Mouse (Mus musculus): ENCODE measurements around the gene Uncx. TPM values are rescaled to one million over a fixed set of nuclear protein-coding genes. Genes with fewer than 3 reads are reported as not detected.
"Not testable (repeated sequence)": the region's sequence is repeated elsewhere in the genome, so short reads cannot be mapped to it uniquely, and the experiment has no call there.

Gene Uncx
- polyA plus RNA-seq, 1 experiment from 2014 or later: 18.8 TPM

GRCm38 (mm10) chr5:139575054-139575453 is 31.8 kb downstream of the Uncx start:
- WGBS: 85% methylated on average over 9 of the region's 9 CpGs
- peaks cover 34% of the 10 kb centered on the region for H3K27me3 ChIP-seq (ENCODE audit: low read depth, poor library complexity, severe bottlenecking)
- peaks cover 16% of the 10 kb centered on the region; the same call in 1 of the 2 replicates for H3K9me3 ChIP-seq (replicated peaks)
- peaks cover 13% of the 10 kb centered on the region for H3K4me1 ChIP-seq
- DNase-seq (ENCODE audit: low spot score): no peak
- H3K4me3 ChIP-seq: no peak overlapping the region
- H3K36me3 ChIP-seq: no peaks in the 10 kb centered on the region
- no peak overlapping the region for H3K27ac ChIP-seq (replicated peaks)

- WGBS: 37% methylated on average over 27 of the region's 27 CpGs
- Histone ChIP-seq H3K27me3 (ENCODE audit: low read depth, poor library complexity, severe bottlenecking) (peaks cover 73% of the 10 kb centered on the region), H3K9me3 (replicated peaks) (peaks cover 12% of the 10 kb centered on the region; the same call in 1 of the 2 replicates), H3K36me3 (no peaks in the 10 kb centered on the region), H3K4me3 (no peak overlapping the region; the same call in 1 of the 2 replicates), H3K4me1 (peaks cover 37% of the 10 kb centered on the region), H3K27ac (replicated peaks) (no peak overlapping the region)
- no peak for DNase-seq (ENCODE audit: low spot score)
Measured at GRCm38 (mm10) chr5:139580171-139580743, 37.0 kb downstream of the Uncx start.

- Histone ChIP-seq H3K27me3 (ENCODE audit: low read depth, poor library complexity, severe bottlenecking) (peaks cover 84% of the 10 kb centered on the region), H3K36me3 (no peaks in the 10 kb centered on the region), H3K4me1 (peaks cover 43% of the 10 kb centered on the region), H3K27ac (replicated peaks) (0 out of 2 replicates have a peak overlapping the region, but pooled peaks have one; percentile 24), H3K4me3 (peak overlapping the region; percentile 26; the same call in 1 of the 2 replicates), H3K9me3 (replicated peaks) (peaks cover 12% of the 10 kb centered on the region; the same call in 1 of the 2 replicates)
- peak; percentile 35 for DNase-seq (ENCODE audit: low spot score)
- 2% methylated on average over 10 of the region's 10 CpGs for WGBS
Measured at GRCm38 (mm10) chr5:139581308-139581868, 38.1 kb downstream of the Uncx start.

GRCm38 (mm10) chr5:139584971-139585747 is 41.9 kb downstream of the Uncx start:
- Histone ChIP-seq H3K27ac (replicated peaks) (peak overlapping the region; percentile 76), H3K4me1 (peaks cover 43% of the 10 kb centered on the region), H3K27me3 (ENCODE audit: low read depth, poor library complexity, severe bottlenecking) (peaks cover 95% of the 10 kb centered on the region), H3K4me3 (peak overlapping the region; percentile 41), H3K36me3 (no peaks in the 10 kb centered on the region), H3K9me3 (replicated peaks) (peaks cover 16% of the 10 kb centered on the region; the same call in 1 of the 2 replicates)
- WGBS: 3% methylated on average over 39 of the region's 39 CpGs
- peak; percentile 52 for DNase-seq (ENCODE audit: low spot score)

- Histone ChIP-seq H3K4me1 (peaks cover 37% of the 10 kb centered on the region), H3K27me3 (ENCODE audit: low read depth, poor library complexity, severe bottlenecking) (peaks cover 93% of the 10 kb centered on the region), H3K27ac (replicated peaks) (peak overlapping the region; percentile 76), H3K36me3 (no peaks in the 10 kb centered on the region), H3K9me3 (replicated peaks) (peaks cover 16% of the 10 kb centered on the region; the same call in 1 of the 2 replicates), H3K4me3 (peak overlapping the region; percentile 41)
- 16% methylated on average over 8 of the region's 8 CpGs for WGBS
- no peak for DNase-seq (ENCODE audit: low spot score)
Measured at GRCm38 (mm10) chr5:139585748-139586060, 42.4 kb downstream of the Uncx start.

GRCm38 (mm10) chr5:139587459-139587858 is 44.2 kb downstream of the Uncx start:
- H3K27me3 ChIP-seq (ENCODE audit: low read depth, poor library complexity, severe bottlenecking): peaks cover 91% of the 10 kb centered on the region

GRCm38 (mm10) chr5:139590682-139591360 is 47.5 kb downstream of the Uncx start:
- DNase-seq (ENCODE audit: low spot score); H3K36me3 ChIP-seq; H3K27ac ChIP-seq (replicated peaks); H3K4me3 ChIP-seq: not testable (repeated sequence)
- H3K27me3 ChIP-seq (ENCODE audit: low read depth, poor library complexity, severe bottlenecking): peaks cover 88% of the 10 kb centered on the region
- 48% methylated on average over 6 of the region's 6 CpGs for WGBS
- H3K9me3 ChIP-seq (replicated peaks): peaks cover 16% of the 10 kb centered on the region; the same call in 1 of the 2 replicates
- H3K4me1 ChIP-seq: peaks cover 22% of the 10 kb centered on the region

More at GRCm38 (mm10) chr5:139587459-139587858, 44.2 kb downstream of the Uncx start:
- Histone ChIP-seq H3K9me3 (replicated peaks) (peaks cover 16% of the 10 kb centered on the region; the same call in 1 of the 2 replicates), H3K4me1 (peaks cover 24% of the 10 kb centered on the region)
- DNase-seq (ENCODE audit: low spot score); H3K36me3 ChIP-seq; H3K4me3 ChIP-seq; H3K27ac ChIP-seq (replicated peaks): not testable (repeated sequence)
- WGBS: 83% methylated on average over 4 of the region's 5 CpGs

GRCm38 (mm10) chr5:139592011-139592410 is 48.7 kb downstream of the Uncx start:
- peaks cover 15% of the 10 kb centered on the region; the same call in 1 of the 2 replicates for H3K9me3 ChIP-seq (replicated peaks)
- H3K4me3 ChIP-seq: no peak overlapping the region
- DNase-seq (ENCODE audit: low spot score): no peak
- no peaks in the 10 kb centered on the region for H3K36me3 ChIP-seq
- H3K27me3 ChIP-seq (ENCODE audit: low read depth, poor library complexity, severe bottlenecking): peaks cover 88% of the 10 kb centered on the region
- WGBS: 86% methylated on average over 3 of the region's 3 CpGs
- H3K4me1 ChIP-seq: peaks cover 27% of the 10 kb centered on the region
- no peak overlapping the region for H3K27ac ChIP-seq (replicated peaks)

- H3K9me3 ChIP-seq (replicated peaks): peaks cover 8% of the 10 kb centered on the region; the same call in 1 of the 2 replicates
- peaks cover 93% of the 10 kb centered on the region for H3K27me3 ChIP-seq (ENCODE audit: low read depth, poor library complexity, severe bottlenecking)
- no peak overlapping the region for H3K27ac ChIP-seq (replicated peaks)
- no peaks in the 10 kb centered on the region for H3K36me3 ChIP-seq
- H3K4me3 ChIP-seq: no peak overlapping the region
- 85% methylated on average over 3 of the region's 3 CpGs for WGBS
- no peak for DNase-seq (ENCODE audit: low spot score)
- peaks cover 33% of the 10 kb centered on the region for H3K4me1 ChIP-seq
Measured at GRCm38 (mm10) chr5:139592850-139593249, 49.6 kb downstream of the Uncx start.

GRCm38 (mm10) chr5:139593746-139594145 is 50.5 kb downstream of the Uncx start:
- Histone ChIP-seq H3K36me3 (no peaks in the 10 kb centered on the region), H3K27ac (replicated peaks) (no peak overlapping the region), H3K4me3 (no peak overlapping the region), H3K4me1 (peaks cover 42% of the 10 kb centered on the region), H3K9me3 (replicated peaks) (no peaks in the 10 kb centered on the region), H3K27me3 (ENCODE audit: low read depth, poor library complexity, severe bottlenecking) (peaks cover 93% of the 10 kb centered on the region)
- no peak for DNase-seq (ENCODE audit: low spot score)
- WGBS: 31% methylated on average over 21 of the region's 21 CpGs

- WGBS: 90% methylated on average over 14 of the region's 14 CpGs
- H3K36me3 ChIP-seq: no peaks in the 10 kb centered on the region
- no peak for DNase-seq (ENCODE audit: low spot score)
- no peak overlapping the region for H3K4me3 ChIP-seq
- H3K4me1 ChIP-seq: peaks cover 51% of the 10 kb centered on the region
- peaks cover 92% of the 10 kb centered on the region for H3K27me3 ChIP-seq (ENCODE audit: low read depth, poor library complexity, severe bottlenecking)
- H3K27ac ChIP-seq (replicated peaks): no peak overlapping the region
- no peaks in the 10 kb centered on the region for H3K9me3 ChIP-seq (replicated peaks)
Measured at GRCm38 (mm10) chr5:139595001-139595400, 51.7 kb downstream of the Uncx start.

All from midbrain, embryonic 10.5 days (tissue).